Mouse (Mus musculus) C2C12 (cell line): ENCODE measurements at regions not wholly inside any gene's neighbourhood (a gene's known extent, or its start where the extent isn't known, plus 50 kb on each side); places are given as distances from the start of the nearest gene placed in this dataset.

ENCODE experiments used
- H3K27me3 ChIP-seq: one replicate; pipeline ENCODE4 v1.6.1; 2011; ENCODE audit not compliant: control insufficient read depth, insufficient read depth, insufficient read length
- H3K36me3 ChIP-seq: one replicate; pipeline ENCODE4 v1.6.1; 2011; ENCODE audit not compliant: control insufficient read depth, insufficient read depth
- H3K4me3 ChIP-seq: one replicate; pipeline ENCODE4 v1.5.1; 2011; ENCODE audit warnings: mild to moderate bottlenecking, control low read depth; ENCODE audit not compliant: poor library complexity, insufficient read depth, severe bottlenecking
- H3K79me2 ChIP-seq: one replicate; pipeline ENCODE4 v1.6.1; 2011; ENCODE audit not compliant: control insufficient read depth, insufficient read depth
- H3K79me3 ChIP-seq: one replicate; pipeline ENCODE4 v1.6.1; 2011; ENCODE audit warnings: low read depth, control low read depth
- H3ac ChIP-seq: one replicate; pipeline ENCODE3; 2011; ENCODE audit warnings: low read depth; ENCODE audit not compliant: control insufficient read depth, insufficient read length
- CEBPB ChIP-seq: IDR thresholded peaks from one replicate; pipeline ENCODE4 v1.6.1; 2011; ENCODE audit warnings: low read depth, mild to moderate bottlenecking, control low read depth, moderate library complexity
- CTCF ChIP-seq: IDR thresholded peaks from one replicate; pipeline ENCODE4 v1.5.1; 2011; ENCODE audit not compliant: control insufficient read depth, insufficient read depth, insufficient read length
- FOSL1 ChIP-seq: IDR thresholded peaks from one replicate; pipeline ENCODE4 v1.8.0; 2011; ENCODE audit warnings: mild to moderate bottlenecking, low read length; ENCODE audit not compliant: poor library complexity, insufficient read depth, severe bottlenecking
- MAX ChIP-seq: IDR thresholded peaks from one replicate; pipeline ENCODE4 v1.6.1; 2011; ENCODE audit warnings: mild to moderate bottlenecking, control low read depth
- MYOD1 ChIP-seq: IDR thresholded peaks from one replicate; pipeline ENCODE4 v1.6.1; 2011; ENCODE audit warnings: low read depth; ENCODE audit not compliant: control insufficient read depth, insufficient read length
- MYOG ChIP-seq: IDR thresholded peaks from one replicate; pipeline ENCODE4 v1.6.1; 2011; ENCODE audit not compliant: control insufficient read depth, insufficient read length; ENCODE audit errors: extremely low read depth
- USF1 ChIP-seq: IDR thresholded peaks from one replicate; pipeline ENCODE4 v1.6.1; 2011; ENCODE audit warnings: low read depth, mild to moderate bottlenecking, control low read depth, moderate library complexity

- Histone ChIP-seq H3K4me3 (no peak overlapping the region), H3K79me2 (no peaks in the 10 kb centered on the region), H3K36me3 (no peaks in the 10 kb centered on the region), H3K27me3 (no peaks in the 10 kb centered on the region), H3K79me3 (no peaks in the 10 kb centered on the region), H3ac (no peak overlapping the region)
- no peak for TF ChIP-seq MYOG
- TF ChIP-seq MYOD1 = no peak
- TF ChIP-seq CTCF = no peak
- TF ChIP-seq USF1 = no peak
These were observed 264.4 kb downstream of the Btg1 start for GRCm38 (mm10) chr10:96881212-96881611.

DNA sequence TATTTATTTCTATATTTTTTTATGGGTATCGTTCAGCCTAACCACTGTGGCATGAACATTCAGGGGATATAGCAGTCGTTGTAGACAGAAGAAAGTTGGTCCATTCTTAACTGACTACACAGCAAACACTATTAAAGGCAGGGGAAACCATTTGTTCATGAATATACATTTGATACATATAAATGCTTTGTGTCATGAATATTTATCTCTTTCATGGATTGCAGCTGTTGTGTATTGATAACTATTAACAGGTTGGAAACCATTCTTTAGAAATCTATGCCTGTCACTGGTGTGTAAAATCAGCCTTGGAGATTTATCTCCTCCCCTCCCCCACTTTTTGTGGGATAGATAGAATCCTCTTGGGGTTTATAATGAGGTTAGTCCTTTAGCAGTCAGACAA, 264.9 kb downstream of the Btg1 start:
- Histone ChIP-seq H3K79me2 (no peaks in the 10 kb centered on the region), H3K27me3 (no peaks in the 10 kb centered on the region), H3K4me3 (no peak overlapping the region), H3K36me3 (no peaks in the 10 kb centered on the region), H3ac (no peak overlapping the region), H3K79me3 (no peaks in the 10 kb centered on the region)
- TF ChIP-seq CEBPB (no peak), MYOD1 (no peak), FOSL1 (no peak), MYOG (no peak), CTCF (no peak), USF1 (no peak), MAX (no peak)

- TF ChIP-seq CEBPB (no peak), CTCF (no peak), MYOG (no peak), FOSL1 (no peak), MAX (no peak), MYOD1 (no peak)
- Histone ChIP-seq H3K79me3 (no peaks in the 10 kb centered on the region), H3K27me3 (no peaks in the 10 kb centered on the region), H3K4me3 (no peak overlapping the region), H3K36me3 (no peaks in the 10 kb centered on the region), H3ac (no peak overlapping the region), H3K79me2 (no peaks in the 10 kb centered on the region)
These were observed 284.3 kb downstream of the Btg1 start for GRCm38 (mm10) chr10:96901150-96901549.

GRCm38 (mm10) chr10:96905098-96905809, 288.4 kb downstream of the Btg1 start:
- H3ac ChIP-seq = no peak overlapping the region
- TF ChIP-seq MYOD1 = no peak
- TF ChIP-seq FOSL1 = no peak
- no peak for TF ChIP-seq MAX
- no peak for TF ChIP-seq CTCF
- no peak for TF ChIP-seq USF1
- TF ChIP-seq CEBPB = no peak
- TF ChIP-seq MYOG = no peak
- no peaks in the 10 kb centered on the region for H3K27me3 ChIP-seq
- no peak overlapping the region for H3K4me3 ChIP-seq
- H3K36me3 ChIP-seq = no peaks in the 10 kb centered on the region
- no peaks in the 10 kb centered on the region for H3K79me2 ChIP-seq
- no peaks in the 10 kb centered on the region for H3K79me3 ChIP-seq

DNA sequence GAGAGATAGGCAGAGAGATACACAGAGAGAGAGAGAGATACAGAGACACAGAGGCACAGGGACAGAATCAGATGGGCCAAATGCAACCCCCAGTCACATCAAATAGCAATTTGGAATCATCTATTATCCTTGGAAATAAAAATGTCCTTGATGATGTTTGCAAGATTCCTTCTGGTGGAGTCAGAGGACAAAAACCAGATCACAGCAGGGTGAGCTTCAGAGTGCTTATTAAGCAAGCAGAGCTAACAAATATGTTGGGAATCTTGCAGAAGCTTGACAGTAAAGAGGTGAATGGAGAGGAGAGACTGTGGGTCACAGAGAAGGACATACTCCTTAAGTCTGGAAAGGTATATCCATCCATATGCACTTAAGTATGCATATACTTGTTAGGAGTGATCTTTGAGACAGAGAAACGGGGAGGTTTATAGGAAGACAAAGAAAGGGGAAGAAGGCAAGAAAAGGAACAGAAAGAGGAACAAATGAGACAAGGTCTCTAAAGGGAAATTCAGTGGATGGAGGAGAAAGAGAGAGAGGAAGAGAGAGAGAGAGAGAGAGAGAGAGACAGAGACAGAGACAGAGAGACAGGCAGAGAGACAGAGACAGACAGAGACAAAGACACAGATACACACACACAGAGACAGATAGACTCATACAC, 293.0 kb downstream of the Btg1 start:
- Histone ChIP-seq H3ac (no peak overlapping the region), H3K4me3 (no peak overlapping the region), H3K79me3 (no peaks in the 10 kb centered on the region), H3K27me3 (no peaks in the 10 kb centered on the region), H3K79me2 (no peaks in the 10 kb centered on the region), H3K36me3 (no peaks in the 10 kb centered on the region)
- no peak for TF ChIP-seq MYOD1
- no peak for TF ChIP-seq CTCF
- no peak for TF ChIP-seq CEBPB
- no peak for TF ChIP-seq FOSL1
- TF ChIP-seq USF1 = no peak
- no peak for TF ChIP-seq MYOG
- TF ChIP-seq MAX = no peak

DNA sequence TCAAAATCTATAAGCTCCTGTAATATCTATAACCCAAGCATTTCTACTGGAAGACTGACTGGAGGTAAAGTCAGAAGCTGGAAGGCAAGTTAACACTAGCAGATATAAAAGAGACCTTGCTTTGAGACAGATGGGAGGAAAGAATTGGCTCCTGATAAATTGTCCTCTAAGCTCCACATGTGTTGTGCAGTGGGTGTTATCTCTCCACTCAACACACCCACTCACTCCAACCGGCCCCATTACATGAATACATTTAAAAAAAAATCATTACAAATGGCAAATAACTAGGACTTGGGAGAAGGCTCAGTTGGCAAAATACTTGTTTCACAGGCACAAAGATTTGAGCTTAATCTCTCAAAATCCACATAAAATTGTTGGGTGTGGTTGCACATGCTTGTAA, 304.4 kb downstream of the Btg1 start:
- Histone ChIP-seq H3K79me3 (no peaks in the 10 kb centered on the region), H3K79me2 (no peaks in the 10 kb centered on the region), H3K36me3 (no peaks in the 10 kb centered on the region), H3K4me3 (no peak overlapping the region), H3ac (no peak overlapping the region), H3K27me3 (no peaks in the 10 kb centered on the region)
- TF ChIP-seq MYOG (no peak), MAX (no peak)
